ENCODE assay signal across 12 mouse cellular contexts in the genomic region with DNA sequence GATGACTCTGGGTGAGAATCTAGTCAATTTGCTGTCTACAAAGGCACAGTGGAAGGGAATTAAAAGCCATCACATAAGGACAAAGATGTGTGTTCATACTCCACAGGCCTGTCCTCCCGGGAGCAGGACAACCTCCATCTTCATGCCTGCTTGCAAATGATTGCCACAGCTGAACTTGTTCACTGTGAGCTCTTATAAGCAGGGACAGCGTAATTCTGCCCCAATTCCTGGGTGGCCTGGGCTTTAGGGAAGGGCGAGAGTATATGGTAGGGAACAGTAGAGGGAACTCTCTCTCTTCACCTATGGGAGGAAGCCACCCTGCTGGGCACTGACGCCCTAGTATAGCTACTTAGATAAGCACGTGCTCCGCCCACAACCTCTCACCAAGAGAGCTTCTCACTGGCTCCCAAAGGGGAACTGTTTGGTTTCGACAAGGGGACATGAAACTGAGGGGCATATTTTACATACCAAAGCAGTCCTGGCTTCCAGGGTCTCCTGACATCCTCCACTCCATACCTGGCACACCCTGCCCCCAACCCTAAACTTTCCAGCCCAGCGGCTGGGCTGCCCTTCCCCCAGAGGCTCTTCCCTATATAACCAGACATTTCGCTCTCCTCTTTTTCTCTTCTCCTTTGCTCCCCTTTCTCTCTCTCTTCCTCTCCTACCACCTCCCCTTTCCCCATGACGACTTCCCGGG. TPM values are rescaled to one million over a fixed set of nuclear protein-coding genes. Genes with fewer than 3 reads are reported as not detected.
DNase-seq lines count a peak whose midpoint lies in the region; ATAC-seq and TF ChIP-seq lines count a peak whose summit lies in the region.
"Had no signal": no experiment of that assay in that cellular context is flagged by ENCODE, and none has a peak within 500 bp of the region (broad histone marks: within the 10 kb centered on the region; RNA-seq: fewer than 3 reads in every experiment).

No protein-coding gene starts in this region.

- H3K9ac ChIP-seq in liver, embryonic 12.5 days: peak overlapping the region; percentile 71
- H3K9ac ChIP-seq: neural tube, embryonic 13.5 days had no signal

- no peaks in the 10 kb centered on the region for H3K36me3 ChIP-seq in liver, embryonic 12.5 days
- no peaks in the 10 kb centered on the region for H3K36me3 ChIP-seq in small intestine, adult 2 months (ENCODE audit: control insufficient read depth, insufficient read depth, low read length)
- H3K36me3 ChIP-seq: neural tube, embryonic 13.5 days had no signal

- peak overlapping the region; percentile 77 for H3K4me2 ChIP-seq in liver, embryonic 12.5 days
- H3K4me2 ChIP-seq: neural tube, embryonic 13.5 days had no signal

- H3K9me3 ChIP-seq in liver, embryonic 12.5 days (replicated peaks): no peaks in the 10 kb centered on the region
- H3K9me3 ChIP-seq: neural tube, embryonic 13.5 days had no signal

- no peak for TF ChIP-seq CTCF in small intestine, adult 2 months (IDR thresholded peaks at IDR 0.05; ENCODE audit: extremely low read depth, insufficient read length, insufficient replicate concordance, low read depth, low read length)
- TF ChIP-seq CTCF in cerebellum, adult 2 months (IDR thresholded peaks at IDR 0.05; ENCODE audit: borderline replicate concordance, insufficient read depth, low read depth, low read length): no peak

- H3K4me3 ChIP-seq in liver, embryonic 12.5 days: peak overlapping the region; percentile 47
- peak overlapping the region; percentile 8; the same call in 1 of the 2 replicates for H3K4me3 ChIP-seq in small intestine, adult 2 months (ENCODE audit: low read depth, low read length)
- no peak overlapping the region for H3K4me3 ChIP-seq in cerebellum, adult 2 months (replicated peaks; ENCODE audit: insufficient read depth, low read depth, low read length)
- H3K4me3 ChIP-seq: heart, adult 2 months; left cerebral cortex, adult 2 months; neural tube, embryonic 13.5 days had no signal

- peak; percentile 76 for DNase-seq in heart, adult 11 months
- no peak for DNase-seq in heart, adult 9 months (ENCODE audit: low spot score in 2 of 2)
- peak; percentile 79 for DNase-seq in c-Kit-positive CD71-positive TER-119-negative erythroid progenitor cells, embryonic 14.5 days (ENCODE audit: low read depth)
- DNase-seq in kidney, postnatal 10 days: no peak
- no peak for DNase-seq in cerebellum, adult 2 months
- DNase-seq: cerebellum, adult 11 months had no signal

- TF ChIP-seq POLR2A in small intestine, adult 2 months (IDR thresholded peaks at IDR 0.05; ENCODE audit: low read depth, low read length): no peak
- no peak for TF ChIP-seq POLR2A in cerebellum, adult 2 months (IDR thresholded peaks at IDR 0.05; ENCODE audit: borderline replicate concordance, insufficient read depth, low read length)

- H3K27me3 ChIP-seq in liver, embryonic 12.5 days (replicated peaks): 0 out of 2 replicates have a peak, but pooled peaks cover 4% of the 10 kb centered on the region
- H3K27me3 ChIP-seq in small intestine, adult 2 months (ENCODE audit: control insufficient read depth, insufficient read depth, low read length): no peaks in the 10 kb centered on the region
- no peaks in the 10 kb centered on the region for H3K27me3 ChIP-seq in cerebellum, adult 2 months (ENCODE audit: control insufficient read depth, insufficient read depth, low read length)
- H3K27me3 ChIP-seq: neural tube, embryonic 13.5 days had no signal

- 20% methylated on average over 11 of the region's 11 CpGs for WGBS in liver, embryonic 12.5 days (ENCODE audit: insufficient replicate concordance)
- 38% methylated on average over 11 of the region's 11 CpGs for WGBS in small intestine, adult 2 months
- 65% methylated on average over 11 of the region's 11 CpGs for WGBS in cerebellum, adult 2 months

- H3K4me1 ChIP-seq in liver, embryonic 12.5 days: peaks cover 79% of the 10 kb centered on the region
- peaks cover 4% of the 10 kb centered on the region; the same call in 1 of the 2 replicates for H3K4me1 ChIP-seq in small intestine, adult 2 months (ENCODE audit: control insufficient read depth, insufficient read depth, insufficient read length, low read length)
- no peaks in the 10 kb centered on the region for H3K4me1 ChIP-seq in cerebellum, adult 2 months (ENCODE audit: control insufficient read depth, insufficient read depth, low read length)

- H3K27ac ChIP-seq in liver, embryonic 12.5 days: peak overlapping the region; percentile 91
- no peak overlapping the region for H3K27ac ChIP-seq in small intestine, adult 2 months (ENCODE audit: insufficient read depth, low read depth, low read length)
- H3K27ac ChIP-seq in cerebellum, adult 2 months (ENCODE audit: insufficient read depth, low read length): no peak overlapping the region
- H3K27ac ChIP-seq: heart, adult 2 months; left cerebral cortex, adult 2 months; neural tube, embryonic 13.5 days had no signal

- ATAC-seq in liver, embryonic 12.5 days: peak; percentile 90
- ATAC-seq in cerebellum, adult (ENCODE audit: insufficient number of reproducible peaks, low FRiP score, low TSS enrichment): no peak

RNA-seq across cellular contexts. Expression of a gene that starts 12.4 kb away (rescaled TPM):
- 23.2 and 26.3 TPM in 2 replicates for polyA plus RNA-seq in liver, embryonic 12.5 days (2016; fragmentation: Nextera tagmentation; extraction: Ambion mirVana)
- polyA plus RNA-seq in small intestine, adult 2 months (2012; rRNA removed): 1.3 and 3.3 TPM in 2 replicates
- polyA plus RNA-seq in cerebellum, adult 2 months (2012; rRNA removed): 42.2 and 43.4 TPM in 2 replicates

Comparison
In these comparisons a context has a peak if more than half of its experiments do, and no peak if none do; other contexts are left out.
1. DNase-seq: peak in heart, adult 11 months (single experiment) and c-Kit-positive CD71-positive TER-119-negative erythroid progenitor cells, embryonic 14.5 days (single experiment); none in heart, adult 9 months (0 of 2), kidney, postnatal 10 days (single experiment) and cerebellum, adult 2 months (0 of 2).